Mouse (Mus musculus) embryo, embryonic 11 days (tissue): ENCODE data around the gene Lrrtm3.

Experiments used
- DNase-seq: peaks from one replicate; pipeline ENCODE4 v3.0.0-alpha.2; 2015

The Lrrtm3 gene

GRCm38 (mm10) chr10:63886449-63887088, 203.5 kb downstream of the Lrrtm3 start:
- DNase-seq: no peak

DNA sequence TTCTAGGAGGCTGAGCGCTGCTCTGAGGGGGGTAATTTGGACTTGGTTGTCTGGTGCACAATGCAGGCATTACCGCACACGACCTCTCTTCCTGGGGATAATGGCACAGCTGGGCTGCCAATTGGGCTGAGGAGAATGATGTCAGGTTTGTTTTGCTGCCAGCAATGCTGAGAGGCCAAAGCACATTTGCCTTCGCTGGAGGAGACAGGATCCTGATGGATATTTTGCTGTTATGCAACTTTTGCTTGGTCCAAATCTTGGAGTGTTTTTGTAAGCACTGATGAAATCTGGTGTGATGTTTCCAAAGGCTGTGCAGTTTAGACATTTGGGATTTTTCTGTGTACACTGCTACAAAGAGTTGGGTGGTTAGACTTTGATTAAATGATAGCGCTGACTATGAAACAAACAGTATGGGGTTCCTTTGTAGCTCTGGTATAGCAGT, 209.6 kb downstream of the Lrrtm3 start:
- DNase-seq: no peak
